Mouse (Mus musculus): Measurements from ENCODE around the gene Stat4. TPM values are rescaled to one million over a fixed set of nuclear protein-coding genes. Genes with fewer than 3 reads are reported as not detected.

Gene Stat4
- polyA plus RNA-seq, 1 experiment, result 1.8 TPM

DNA sequence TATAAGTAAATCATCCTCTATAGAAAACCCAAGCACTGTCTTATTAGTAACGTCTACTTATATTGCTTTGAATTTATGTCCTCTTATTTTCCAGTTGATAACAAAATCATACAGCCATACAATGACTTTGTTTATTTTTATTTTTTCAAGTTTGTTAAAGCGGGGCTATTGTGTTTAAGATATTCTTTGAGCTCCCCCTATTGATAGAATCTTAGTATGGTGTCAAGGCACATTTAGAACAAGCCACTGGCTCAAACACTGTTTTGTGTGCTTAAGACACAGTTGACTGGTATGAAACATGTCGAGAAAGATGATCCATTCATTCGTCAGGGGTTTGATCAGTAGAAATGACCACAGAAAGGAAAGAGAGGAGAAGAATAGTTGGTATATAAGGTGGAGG, 99.3 kb downstream of the Stat4 start:
- H3K4me3 ChIP-seq (ENCODE audit: insufficient read depth, low read length), result no peak overlapping the region
- H3K27ac ChIP-seq (ENCODE audit: insufficient read depth, low read length), result no peak overlapping the region
- TF ChIP-seq CTCF (IDR thresholded peaks at IDR 0.05; ENCODE audit: extremely low read depth, insufficient read depth, low read length) (no peak), POLR2A (IDR thresholded peaks at IDR 0.05; ENCODE audit: extremely low read depth, insufficient read depth, low read length) (no peak)
- no peaks in the 10 kb centered on the region for H3K4me1 ChIP-seq (ENCODE audit: control insufficient read depth, insufficient read depth, low read length)

DNA sequence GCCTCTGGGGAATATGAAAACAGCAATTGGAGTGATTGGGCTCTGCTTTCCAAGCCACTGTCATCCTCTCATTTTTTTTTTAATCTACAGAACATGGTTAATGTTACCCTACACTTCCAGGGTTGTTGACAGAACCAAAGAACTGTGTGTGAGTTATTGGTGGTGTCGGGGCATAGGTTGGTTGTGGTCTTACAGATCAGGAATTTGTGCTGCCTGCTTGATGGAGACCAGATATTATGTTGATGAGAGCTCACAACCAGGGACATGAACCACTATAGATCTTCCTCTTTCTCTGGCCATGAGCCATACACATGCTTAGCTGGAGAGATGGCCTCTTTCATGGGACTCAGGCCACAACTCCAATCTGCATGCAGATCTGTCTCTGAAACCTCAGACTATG, 100.2 kb downstream of the Stat4 start:
- Histone ChIP-seq H3K4me1 (ENCODE audit: control insufficient read depth, insufficient read depth, low read length) (no peaks in the 10 kb centered on the region), H3K4me3 (ENCODE audit: insufficient read depth, low read length) (no peak overlapping the region), H3K27ac (ENCODE audit: insufficient read depth, low read length) (no peak overlapping the region)
- TF ChIP-seq CTCF (IDR thresholded peaks at IDR 0.05; ENCODE audit: extremely low read depth, insufficient read depth, low read length) (no peak), POLR2A (IDR thresholded peaks at IDR 0.05; ENCODE audit: extremely low read depth, insufficient read depth, low read length) (no peak)

DNA sequence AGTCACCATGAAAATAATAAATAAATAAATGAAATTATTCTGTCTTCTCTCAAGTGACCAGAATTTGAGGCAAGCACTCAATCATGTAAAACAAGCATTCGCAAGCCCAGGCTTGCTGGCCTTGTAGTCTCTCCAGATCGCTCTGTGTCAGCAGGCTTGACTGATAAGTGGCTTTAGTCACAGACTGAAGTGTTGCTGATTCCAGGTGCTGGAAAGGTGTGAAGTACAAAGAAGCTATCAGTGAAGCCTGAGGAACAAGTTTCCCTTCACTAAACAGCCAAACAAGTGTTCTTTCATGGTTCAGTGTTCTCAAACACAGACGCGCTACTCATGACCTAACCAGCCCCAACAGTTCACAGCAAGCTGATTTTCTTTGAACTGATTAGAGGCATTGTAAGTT, 101.7 kb downstream of the Stat4 start:
- Histone ChIP-seq H3K4me3 (ENCODE audit: insufficient read depth, low read length) (no peak overlapping the region), H3K4me1 (ENCODE audit: control insufficient read depth, insufficient read depth, low read length) (no peaks in the 10 kb centered on the region), H3K27ac (ENCODE audit: insufficient read depth, low read length) (no peak overlapping the region)
- TF ChIP-seq CTCF (IDR thresholded peaks at IDR 0.05; ENCODE audit: extremely low read depth, insufficient read depth, low read length) (no peak), POLR2A (IDR thresholded peaks at IDR 0.05; ENCODE audit: extremely low read depth, insufficient read depth, low read length) (no peak)

DNA sequence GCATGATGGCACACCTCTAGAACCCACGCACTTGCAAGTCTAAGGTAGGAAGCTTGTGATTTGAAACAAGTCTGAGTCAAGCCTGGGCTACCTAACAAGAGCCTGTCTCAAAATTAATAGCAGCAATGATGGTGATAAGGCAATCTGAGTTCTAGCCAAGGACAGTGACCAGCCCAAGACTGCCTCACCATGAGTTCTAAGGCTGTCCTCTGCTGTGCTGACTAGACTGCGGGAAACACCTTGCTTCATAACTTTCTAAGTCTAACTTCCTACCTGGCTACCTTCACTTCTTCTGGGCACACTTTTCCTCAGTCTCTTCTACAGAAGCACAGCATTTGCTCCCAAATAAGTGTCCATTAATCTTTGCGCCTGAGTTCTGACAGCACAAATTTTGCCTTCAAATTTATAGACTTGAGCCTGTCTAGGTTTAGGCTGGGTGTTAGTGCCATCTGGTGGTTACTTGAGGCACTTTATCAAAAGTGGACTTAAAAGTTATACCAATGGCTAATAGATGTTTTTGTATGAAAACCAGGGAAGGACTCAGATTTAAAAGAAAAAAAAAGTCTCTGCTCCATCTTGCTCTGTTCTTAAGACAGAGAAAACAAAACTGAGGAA, 111.8 kb downstream of the Stat4 start:
- Histone ChIP-seq H3K27ac (ENCODE audit: insufficient read depth, low read length) (no peak overlapping the region), H3K4me3 (ENCODE audit: insufficient read depth, low read length) (no peak overlapping the region), H3K4me1 (ENCODE audit: control insufficient read depth, insufficient read depth, low read length) (no peaks in the 10 kb centered on the region)
- TF ChIP-seq CTCF (IDR thresholded peaks at IDR 0.05; ENCODE audit: extremely low read depth, insufficient read depth, low read length) (peak; percentile 34; the same call in 1 of the 2 replicates), POLR2A (IDR thresholded peaks at IDR 0.05; ENCODE audit: extremely low read depth, insufficient read depth, low read length) (no peak)

DNA sequence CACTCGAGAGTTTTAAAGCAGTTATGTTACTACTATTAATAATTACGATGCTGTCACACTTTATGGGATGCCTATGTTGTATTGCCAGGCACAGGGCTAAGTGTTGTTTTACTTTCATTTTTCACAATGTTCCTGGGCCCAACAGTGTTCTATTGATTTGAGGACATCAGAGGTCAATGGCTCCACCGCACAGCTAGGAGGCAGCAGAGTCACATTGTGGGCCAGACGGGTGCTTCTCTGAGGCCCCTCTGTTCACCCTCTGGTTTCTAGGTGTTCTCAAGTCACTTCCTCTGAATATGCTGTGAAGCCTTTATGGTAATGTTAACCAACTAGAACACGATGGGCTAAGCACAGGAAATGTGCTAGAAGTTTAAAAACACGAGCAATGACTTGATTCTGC, 113.5 kb downstream of the Stat4 start:
- no peaks in the 10 kb centered on the region for H3K4me1 ChIP-seq (ENCODE audit: control insufficient read depth, insufficient read depth, low read length)
- H3K4me3 ChIP-seq (ENCODE audit: insufficient read depth, low read length), result no peak overlapping the region
- TF ChIP-seq CTCF (IDR thresholded peaks at IDR 0.05; ENCODE audit: extremely low read depth, insufficient read depth, low read length), result peak; percentile 23; the same call in 1 of the 2 replicates
- TF ChIP-seq POLR2A (IDR thresholded peaks at IDR 0.05; ENCODE audit: extremely low read depth, insufficient read depth, low read length), result no peak
- no peak overlapping the region for H3K27ac ChIP-seq (ENCODE audit: insufficient read depth, low read length)

DNA sequence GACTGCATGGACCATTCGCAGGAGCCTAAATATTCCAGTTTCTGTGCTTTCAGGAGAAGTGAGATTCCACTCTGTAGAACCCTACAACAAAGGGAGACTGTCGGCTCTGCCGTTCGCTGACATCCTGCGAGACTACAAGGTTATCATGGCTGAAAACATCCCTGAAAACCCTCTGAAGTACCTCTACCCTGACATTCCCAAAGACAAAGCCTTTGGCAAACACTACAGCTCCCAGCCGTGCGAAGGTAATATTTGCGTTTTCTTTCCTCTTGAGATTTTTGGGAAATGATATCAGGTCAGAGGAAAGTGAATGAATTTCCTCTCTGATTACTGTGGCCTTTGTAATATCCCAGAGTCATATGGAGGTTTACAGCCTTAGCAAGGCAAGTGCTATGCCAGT, 115.8 kb downstream of the Stat4 start:
- no peaks in the 10 kb centered on the region for H3K4me1 ChIP-seq (ENCODE audit: control insufficient read depth, insufficient read depth, low read length)
- no peak overlapping the region for H3K27ac ChIP-seq (ENCODE audit: insufficient read depth, low read length)
- TF ChIP-seq CTCF (IDR thresholded peaks at IDR 0.05; ENCODE audit: extremely low read depth, insufficient read depth, low read length) (no peak), POLR2A (IDR thresholded peaks at IDR 0.05; ENCODE audit: extremely low read depth, insufficient read depth, low read length) (no peak)
- no peak overlapping the region for H3K4me3 ChIP-seq (ENCODE audit: insufficient read depth, low read length)

DNA sequence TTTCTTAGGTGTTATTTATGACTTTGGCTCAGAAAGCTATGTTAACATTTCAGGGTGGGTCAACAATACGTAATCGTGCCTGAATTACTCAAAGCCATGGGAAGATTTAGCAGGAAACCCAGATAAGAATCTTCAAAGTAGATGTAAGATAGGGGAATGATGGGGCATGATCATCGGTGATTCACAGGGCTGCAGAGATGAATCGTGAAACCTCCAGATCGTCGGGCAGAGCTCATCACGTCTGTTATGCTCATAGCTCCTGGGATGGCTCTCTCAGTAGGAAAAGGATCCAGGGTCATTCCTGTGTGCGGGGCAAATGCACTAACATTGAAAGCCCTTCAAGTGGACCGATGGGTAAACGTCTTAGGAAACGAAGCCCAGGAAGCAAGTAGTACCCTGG, 120.3 kb downstream of the Stat4 start:
- no peak overlapping the region for H3K4me3 ChIP-seq (ENCODE audit: insufficient read depth, low read length)
- H3K27ac ChIP-seq (ENCODE audit: insufficient read depth, low read length), result no peak overlapping the region
- TF ChIP-seq POLR2A (IDR thresholded peaks at IDR 0.05; ENCODE audit: extremely low read depth, insufficient read depth, low read length) (no peak), CTCF (IDR thresholded peaks at IDR 0.05; ENCODE audit: extremely low read depth, insufficient read depth, low read length) (no peak)
- no peaks in the 10 kb centered on the region; the same call in 1 of the 2 replicates for H3K4me1 ChIP-seq (ENCODE audit: control insufficient read depth, insufficient read depth, low read length)

DNA sequence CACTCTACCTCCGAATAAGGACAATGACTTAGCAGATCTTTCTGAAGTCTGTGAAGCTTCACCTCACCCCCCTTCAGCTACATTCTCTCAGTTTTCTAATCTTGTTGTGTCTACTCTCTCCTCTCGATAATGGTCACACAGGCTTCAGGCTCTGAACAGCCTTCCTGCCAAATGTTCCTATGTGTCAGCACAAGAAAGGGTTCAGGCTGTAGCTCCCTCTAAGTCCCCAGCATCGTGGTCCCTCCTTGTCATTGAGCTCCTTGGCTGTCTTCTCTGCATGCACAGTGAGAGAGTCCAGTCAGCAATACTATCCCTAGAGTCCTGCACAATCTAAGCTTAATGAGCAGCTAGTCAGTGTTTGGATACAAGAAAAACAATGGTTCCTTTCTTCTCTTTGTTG, 124.3 kb downstream of the Stat4 start:
- H3K27ac ChIP-seq (ENCODE audit: insufficient read depth, low read length), result no peak overlapping the region
- no peak overlapping the region for H3K4me3 ChIP-seq (ENCODE audit: insufficient read depth, low read length)
- H3K4me1 ChIP-seq (ENCODE audit: control insufficient read depth, insufficient read depth, low read length), result no peaks in the 10 kb centered on the region; the same call in 1 of the 2 replicates
- TF ChIP-seq CTCF (IDR thresholded peaks at IDR 0.05; ENCODE audit: extremely low read depth, insufficient read depth, low read length) (no peak), POLR2A (IDR thresholded peaks at IDR 0.05; ENCODE audit: extremely low read depth, insufficient read depth, low read length) (no peak)

DNA sequence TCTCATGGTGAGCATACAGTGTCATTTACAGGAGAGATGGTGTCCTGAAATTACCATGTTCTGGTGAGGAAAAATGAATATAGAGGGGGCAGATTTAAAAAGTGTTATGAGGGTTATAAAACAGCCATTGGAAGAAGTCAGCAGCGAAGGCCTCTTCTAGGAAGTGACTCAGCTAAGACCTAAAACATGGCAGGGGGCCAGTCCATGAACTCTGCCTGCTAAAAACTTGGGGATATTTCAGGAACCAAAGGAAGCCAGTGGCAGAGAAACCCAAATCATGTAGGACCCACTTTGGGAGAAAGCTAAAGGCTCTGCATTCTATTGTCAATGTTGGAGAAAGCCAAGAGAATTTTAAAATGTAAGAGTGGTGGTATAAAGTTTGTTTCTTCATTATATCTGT, 125.4 kb downstream of the Stat4 start:
- Histone ChIP-seq H3K4me3 (ENCODE audit: insufficient read depth, low read length) (no peak overlapping the region), H3K27ac (ENCODE audit: insufficient read depth, low read length) (no peak overlapping the region)
- no peak for TF ChIP-seq POLR2A (IDR thresholded peaks at IDR 0.05; ENCODE audit: extremely low read depth, insufficient read depth, low read length)
- no peak for TF ChIP-seq CTCF (IDR thresholded peaks at IDR 0.05; ENCODE audit: extremely low read depth, insufficient read depth, low read length)

DNA sequence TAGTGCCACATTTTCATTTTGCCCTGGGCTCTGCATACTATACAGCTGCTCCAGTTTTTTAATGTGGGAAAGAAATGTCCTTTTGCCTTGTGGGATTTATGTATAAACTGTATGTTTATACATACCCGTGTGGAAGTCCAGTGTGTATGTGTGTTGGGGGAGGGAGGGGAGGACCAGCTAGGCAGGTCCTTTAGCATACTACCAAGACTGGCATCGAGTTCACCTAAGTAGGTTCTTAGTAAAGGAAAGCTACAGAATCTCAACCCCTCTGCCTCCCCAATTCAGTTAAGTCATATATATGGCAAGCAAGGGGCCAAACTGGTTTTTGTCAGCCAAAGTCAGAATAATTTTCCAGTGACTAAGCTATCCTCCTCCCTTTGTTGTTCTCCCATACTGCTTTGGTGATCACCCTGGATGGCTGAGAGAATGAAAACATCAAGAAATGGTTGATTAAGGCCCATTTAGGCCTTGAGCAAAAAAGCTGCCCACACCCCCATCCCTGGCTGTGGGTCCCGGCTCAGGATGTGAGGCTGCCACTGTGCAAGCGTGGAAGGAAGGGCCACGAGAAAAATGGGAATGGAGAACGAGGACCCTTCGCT, 126.2 kb downstream of the Stat4 start:
- TF ChIP-seq POLR2A (IDR thresholded peaks at IDR 0.05; ENCODE audit: extremely low read depth, insufficient read depth, low read length), result no peak
- no peak for TF ChIP-seq CTCF (IDR thresholded peaks at IDR 0.05; ENCODE audit: extremely low read depth, insufficient read depth, low read length)
- Histone ChIP-seq H3K4me1 (ENCODE audit: control insufficient read depth, insufficient read depth, low read length) (no peaks in the 10 kb centered on the region; the same call in 1 of the 2 replicates), H3K27ac (ENCODE audit: insufficient read depth, low read length) (peak overlapping the region; percentile 83)

More for the DNA sequence above, 125.4 kb downstream of the Stat4 start:
- no peaks in the 10 kb centered on the region; the same call in 1 of the 2 replicates for H3K4me1 ChIP-seq (ENCODE audit: control insufficient read depth, insufficient read depth, low read length)

More for the DNA sequence above, 126.2 kb downstream of the Stat4 start:
- peak overlapping the region; percentile 35 for H3K4me3 ChIP-seq (ENCODE audit: insufficient read depth, low read length)
